Mouse (Mus musculus): ENCODE data around the gene Ntn1.

GRCm38 (mm10) chr11:68387441-68387760 is 13.2 kb downstream of the Ntn1 start:
- TF ChIP-seq CTCF (IDR thresholded peaks at IDR 0.05; ENCODE audit: borderline replicate concordance, extremely low read depth, insufficient read depth, insufficient read length) (no peak), POLR2A (IDR thresholded peaks at IDR 0.05; ENCODE audit: borderline replicate concordance, extremely low read depth, insufficient read depth, insufficient read length, poor library complexity, severe bottlenecking) (no peak)
